Mouse (Mus musculus): Measurements from ENCODE around the gene P2rx4. TPM values are rescaled to one million over a fixed set of nuclear protein-coding genes. Genes with fewer than 3 reads are reported as not detected.

P2rx4 gene
- polyA plus RNA-seq, 1 experiment from 2014 or later = 6.2 TPM

GRCm38 (mm10) chr5:122733881-122734280 lies 26.5 kb downstream of the P2rx4 start:
- H3K4me3 ChIP-seq = no peak overlapping the region
- 71% methylated on average over 17 of the region's 17 CpGs for WGBS
- H3K36me3 ChIP-seq (ENCODE audit: poor library complexity, severe bottlenecking) = peaks cover 20% of the 10 kb centered on the region
- H3K9ac ChIP-seq = no peak overlapping the region
- no peak for ATAC-seq
- H3K27ac ChIP-seq = no peak overlapping the region
- no peak overlapping the region for H3K4me2 ChIP-seq
- H3K9me3 ChIP-seq (replicated peaks) = no peaks in the 10 kb centered on the region
- H3K4me1 ChIP-seq = no peaks in the 10 kb centered on the region
- H3K27me3 ChIP-seq = no peaks in the 10 kb centered on the region

- H3K27me3 ChIP-seq = no peaks in the 10 kb centered on the region
- no peak for ATAC-seq
- 88% methylated on average over 7 of the region's 7 CpGs for WGBS
- H3K27ac ChIP-seq = no peak overlapping the region; the same call in 1 of the 2 replicates
- H3K4me2 ChIP-seq = no peak overlapping the region
- no peaks in the 10 kb centered on the region for H3K4me1 ChIP-seq
- H3K9ac ChIP-seq = no peak overlapping the region
- no peaks in the 10 kb centered on the region for H3K9me3 ChIP-seq (replicated peaks)
- no peak overlapping the region for H3K4me3 ChIP-seq
- H3K36me3 ChIP-seq (ENCODE audit: poor library complexity, severe bottlenecking) = peaks cover 28% of the 10 kb centered on the region
Observed at GRCm38 (mm10) chr5:122735853-122736252, 28.5 kb downstream of the P2rx4 start.

GRCm38 (mm10) chr5:122736761-122737160 lies 29.4 kb downstream of the P2rx4 start:
- Histone ChIP-seq H3K4me3 (no peak overlapping the region), H3K4me1 (no peaks in the 10 kb centered on the region), H3K27ac (no peak overlapping the region), H3K4me2 (no peak overlapping the region), H3K9me3 (replicated peaks) (no peaks in the 10 kb centered on the region), H3K9ac (no peak overlapping the region), H3K36me3 (ENCODE audit: poor library complexity, severe bottlenecking) (peaks cover 37% of the 10 kb centered on the region), H3K27me3 (no peaks in the 10 kb centered on the region)
- WGBS = 92% methylated on average over 15 of the region's 15 CpGs
- ATAC-seq = no peak

GRCm38 (mm10) chr5:122743880-122744422 lies 36.6 kb downstream of the P2rx4 start:
- Histone ChIP-seq H3K9ac (no peak overlapping the region), H3K4me2 (no peak overlapping the region), H3K9me3 (replicated peaks) (no peaks in the 10 kb centered on the region), H3K36me3 (ENCODE audit: poor library complexity, severe bottlenecking) (peaks cover 76% of the 10 kb centered on the region), H3K4me1 (no peaks in the 10 kb centered on the region), H3K4me3 (no peak overlapping the region), H3K27me3 (no peaks in the 10 kb centered on the region), H3K27ac (no peak overlapping the region)
- no peak for ATAC-seq
- WGBS = 86% methylated on average over 13 of the region's 13 CpGs

- Histone ChIP-seq H3K9ac (no peak overlapping the region), H3K4me2 (no peak overlapping the region), H3K4me1 (no peaks in the 10 kb centered on the region), H3K9me3 (replicated peaks) (no peaks in the 10 kb centered on the region), H3K27me3 (no peaks in the 10 kb centered on the region), H3K27ac (no peak overlapping the region), H3K4me3 (no peak overlapping the region), H3K36me3 (ENCODE audit: poor library complexity, severe bottlenecking) (peaks cover 64% of the 10 kb centered on the region)
- WGBS = 92% methylated on average over 7 of the region's 7 CpGs
- no peak for ATAC-seq
Observed at GRCm38 (mm10) chr5:122747950-122748349, 40.6 kb downstream of the P2rx4 start.

- WGBS = 93% methylated on average over 16 of the region's 16 CpGs
Observed at GRCm38 (mm10) chr5:122754477-122754876, 47.1 kb downstream of the P2rx4 start.

GRCm38 (mm10) chr5:122755620-122756019 lies 48.3 kb downstream of the P2rx4 start:
- Histone ChIP-seq H3K36me3 (ENCODE audit: poor library complexity, severe bottlenecking) (peaks cover 64% of the 10 kb centered on the region), H3K9me3 (replicated peaks) (no peaks in the 10 kb centered on the region), H3K4me2 (no peak overlapping the region), H3K4me1 (no peaks in the 10 kb centered on the region), H3K4me3 (no peak overlapping the region), H3K27ac (no peak overlapping the region), H3K27me3 (no peaks in the 10 kb centered on the region), H3K9ac (no peak overlapping the region)
- no peak for ATAC-seq
- 98% methylated on average over 4 of the region's 4 CpGs for WGBS

More at GRCm38 (mm10) chr5:122754477-122754876, 47.1 kb downstream of the P2rx4 start:
- Histone ChIP-seq H3K4me3 (no peak overlapping the region), H3K4me1 (no peaks in the 10 kb centered on the region), H3K27me3 (no peaks in the 10 kb centered on the region), H3K36me3 (ENCODE audit: poor library complexity, severe bottlenecking) (peaks cover 67% of the 10 kb centered on the region), H3K27ac (no peak overlapping the region), H3K4me2 (no peak overlapping the region), H3K9ac (no peak overlapping the region), H3K9me3 (replicated peaks) (no peaks in the 10 kb centered on the region)
- no peak for ATAC-seq

- no peak overlapping the region for H3K4me3 ChIP-seq
- 68% methylated on average over 6 of the region's 6 CpGs for WGBS
- no peak for ATAC-seq
- no peak overlapping the region for H3K27ac ChIP-seq
- no peaks in the 10 kb centered on the region for H3K4me1 ChIP-seq
- no peak overlapping the region for H3K4me2 ChIP-seq
- no peaks in the 10 kb centered on the region for H3K9me3 ChIP-seq (replicated peaks)
- peaks cover 61% of the 10 kb centered on the region for H3K36me3 ChIP-seq (ENCODE audit: poor library complexity, severe bottlenecking)
- H3K27me3 ChIP-seq = no peaks in the 10 kb centered on the region
- H3K9ac ChIP-seq = no peak overlapping the region
Observed at GRCm38 (mm10) chr5:122756144-122756543, 48.8 kb downstream of the P2rx4 start.

- no peaks in the 10 kb centered on the region for H3K4me1 ChIP-seq
- H3K4me3 ChIP-seq = no peak overlapping the region
- no peak overlapping the region for H3K9ac ChIP-seq
- H3K27ac ChIP-seq = no peak overlapping the region
- no peak for ATAC-seq
- no peaks in the 10 kb centered on the region for H3K27me3 ChIP-seq
- no peak overlapping the region for H3K4me2 ChIP-seq
- no peaks in the 10 kb centered on the region for H3K9me3 ChIP-seq (replicated peaks)
- H3K36me3 ChIP-seq (ENCODE audit: poor library complexity, severe bottlenecking) = peaks cover 56% of the 10 kb centered on the region
- 90% methylated on average over 7 of the region's 7 CpGs for WGBS
Observed at GRCm38 (mm10) chr5:122756680-122757079, 49.3 kb downstream of the P2rx4 start.

- Histone ChIP-seq H3K4me2 (no peak overlapping the region), H3K4me3 (no peak overlapping the region), H3K4me1 (no peaks in the 10 kb centered on the region), H3K9ac (no peak overlapping the region), H3K9me3 (replicated peaks) (no peaks in the 10 kb centered on the region), H3K27ac (no peak overlapping the region), H3K36me3 (ENCODE audit: poor library complexity, severe bottlenecking) (peaks cover 28% of the 10 kb centered on the region), H3K27me3 (no peaks in the 10 kb centered on the region)
- 88% methylated on average over 29 of the region's 29 CpGs for WGBS
- ATAC-seq = no peak
Observed at GRCm38 (mm10) chr5:122763271-122764031, 56.1 kb downstream of the P2rx4 start.

- H3K4me1 ChIP-seq = no peaks in the 10 kb centered on the region
- 57% methylated on average over 10 of the region's 10 CpGs for WGBS
- H3K4me2 ChIP-seq = no peak overlapping the region
- H3K27me3 ChIP-seq = no peaks in the 10 kb centered on the region
- H3K9me3 ChIP-seq (replicated peaks) = no peaks in the 10 kb centered on the region
- no peak overlapping the region for H3K4me3 ChIP-seq
- no peak for ATAC-seq
- H3K9ac ChIP-seq = no peak overlapping the region
- peaks cover 24% of the 10 kb centered on the region for H3K36me3 ChIP-seq (ENCODE audit: poor library complexity, severe bottlenecking)
- H3K27ac ChIP-seq = no peak overlapping the region
Observed at GRCm38 (mm10) chr5:122764032-122764464, 56.7 kb downstream of the P2rx4 start.

GRCm38 (mm10) chr5:122767283-122767682 lies 59.9 kb downstream of the P2rx4 start:
- H3K9ac ChIP-seq = no peak overlapping the region
- ATAC-seq = no peak
- no peak overlapping the region for H3K4me3 ChIP-seq
- H3K27me3 ChIP-seq = no peaks in the 10 kb centered on the region
- H3K9me3 ChIP-seq (replicated peaks) = no peaks in the 10 kb centered on the region
- H3K4me2 ChIP-seq = no peak overlapping the region
- H3K27ac ChIP-seq = no peak overlapping the region
- WGBS = 83% methylated on average over 11 of the region's 11 CpGs
- H3K36me3 ChIP-seq (ENCODE audit: poor library complexity, severe bottlenecking) = peaks cover 21% of the 10 kb centered on the region
- H3K4me1 ChIP-seq = no peaks in the 10 kb centered on the region

All from forebrain, embryonic 13.5 days (tissue).